Mouse (Mus musculus): ENCODE data around the gene Tmem56. TPM values are rescaled to one million over a fixed set of nuclear protein-coding genes. Genes with fewer than 3 reads are reported as not detected.
A peak's percentile ranks its signal among the peaks of the same experiment; 100 is the strongest.

Tmem56 gene
- polyA plus RNA-seq, 1 experiment from 2014 or later: 1.5 TPM

GRCm38 (mm10) chr3:121261939-121262520 lies 20.9 kb downstream of the Tmem56 start:
- Histone ChIP-seq H3K4me1 (ENCODE audit: control insufficient read depth in 2 of 2, insufficient read depth in 2 of 2, low read length in 2 of 2) (peaks cover 4 to 13% of the 10 kb centered on the region in 2 experiments; a peak in 3 of 4 replicates), H3K27me3 (ENCODE audit: control insufficient read depth, insufficient read depth, low read length) (peaks cover 42% of the 10 kb centered on the region), H3K9me3 (ENCODE audit: control insufficient read depth, low read length) (no peaks in the 10 kb centered on the region), H3K27ac (replicated peaks in 1 of 2; ENCODE audit: control insufficient read depth in 1 of 2, insufficient read depth in 1 of 2, low read depth in 2 of 2, low read length in 2 of 2) (no peak overlapping the region), H3K4me3 (ENCODE audit: control insufficient read depth in 1 of 2, insufficient read depth in 1 of 2, low read depth in 1 of 2, low read length in 2 of 2) (peak overlapping the region; percentile 72 to 76), H3K36me3 (ENCODE audit: control insufficient read depth, insufficient read depth, low read length) (no peaks in the 10 kb centered on the region), H3K9ac (ENCODE audit: low read length) (peak overlapping the region; percentile 73), H3K4me2 (ENCODE audit: low read length) (peak overlapping the region; percentile 99)
- no peak for ATAC-seq (ENCODE audit: insufficient number of reproducible peaks, insufficient read depth, low FRiP score, low read depth)
- WGBS: 10% methylated on average over 21 of the region's 21 CpGs

- no peak overlapping the region for H3K9ac ChIP-seq (ENCODE audit: low read length)
- WGBS: 70% methylated on average over 7 of the region's 7 CpGs
- H3K4me3 ChIP-seq (ENCODE audit: control insufficient read depth in 1 of 2, insufficient read depth in 1 of 2, low read depth in 1 of 2, low read length in 2 of 2): no peak overlapping the region
- peaks cover 42% of the 10 kb centered on the region for H3K27me3 ChIP-seq (ENCODE audit: control insufficient read depth, insufficient read depth, low read length)
- ATAC-seq (ENCODE audit: insufficient number of reproducible peaks, insufficient read depth, low FRiP score, low read depth): no peak
- no peaks in the 10 kb centered on the region for H3K36me3 ChIP-seq (ENCODE audit: control insufficient read depth, insufficient read depth, low read length)
- no peak overlapping the region for H3K4me2 ChIP-seq (ENCODE audit: low read length)
- no peak overlapping the region for H3K27ac ChIP-seq (replicated peaks in 1 of 2; ENCODE audit: control insufficient read depth in 1 of 2, insufficient read depth in 1 of 2, low read depth in 2 of 2, low read length in 2 of 2)
- no peaks in the 10 kb centered on the region for H3K9me3 ChIP-seq (ENCODE audit: control insufficient read depth, low read length)
- H3K4me1 ChIP-seq (ENCODE audit: control insufficient read depth in 2 of 2, insufficient read depth in 2 of 2, low read length in 2 of 2): peaks cover 4 to 13% of the 10 kb centered on the region in 2 experiments; a peak in 3 of 4 replicates
Measured at GRCm38 (mm10) chr3:121261251-121261650, 21.6 kb downstream of the Tmem56 start.

GRCm38 (mm10) chr3:121260831-121261230 lies 22.1 kb downstream of the Tmem56 start:
- peaks cover 42% of the 10 kb centered on the region for H3K27me3 ChIP-seq (ENCODE audit: control insufficient read depth, insufficient read depth, low read length)
- 55% methylated on average over 1 of the region's 1 CpGs for WGBS
- H3K27ac ChIP-seq (replicated peaks in 1 of 2; ENCODE audit: control insufficient read depth in 1 of 2, insufficient read depth in 1 of 2, low read depth in 2 of 2, low read length in 2 of 2): no peak overlapping the region
- H3K9ac ChIP-seq (ENCODE audit: low read length): no peak overlapping the region
- H3K36me3 ChIP-seq (ENCODE audit: control insufficient read depth, insufficient read depth, low read length): no peaks in the 10 kb centered on the region
- H3K4me3 ChIP-seq (ENCODE audit: control insufficient read depth in 1 of 2, insufficient read depth in 1 of 2, low read depth in 1 of 2, low read length in 2 of 2): no peak overlapping the region
- H3K4me2 ChIP-seq (ENCODE audit: low read length): no peak overlapping the region
- H3K9me3 ChIP-seq (ENCODE audit: control insufficient read depth, low read length): no peaks in the 10 kb centered on the region
- H3K4me1 ChIP-seq (ENCODE audit: control insufficient read depth in 2 of 2, insufficient read depth in 2 of 2, low read length in 2 of 2): peaks cover 4 to 13% of the 10 kb centered on the region in 2 experiments; a peak in 3 of 4 replicates
- ATAC-seq (ENCODE audit: insufficient number of reproducible peaks, insufficient read depth, low FRiP score, low read depth): no peak

GRCm38 (mm10) chr3:121260041-121260440 lies 22.9 kb downstream of the Tmem56 start:
- 69% methylated on average over 7 of the region's 7 CpGs for WGBS
- Histone ChIP-seq H3K9ac (ENCODE audit: low read length) (no peak overlapping the region), H3K27ac (replicated peaks in 1 of 2; ENCODE audit: control insufficient read depth in 1 of 2, insufficient read depth in 1 of 2, low read depth in 2 of 2, low read length in 2 of 2) (no peak overlapping the region), H3K36me3 (ENCODE audit: control insufficient read depth, insufficient read depth, low read length) (no peaks in the 10 kb centered on the region), H3K4me2 (ENCODE audit: low read length) (no peak overlapping the region), H3K4me3 (ENCODE audit: control insufficient read depth in 1 of 2, insufficient read depth in 1 of 2, low read depth in 1 of 2, low read length in 2 of 2) (no peak overlapping the region), H3K4me1 (ENCODE audit: control insufficient read depth in 2 of 2, insufficient read depth in 2 of 2, low read length in 2 of 2) (peaks cover 4 to 13% of the 10 kb centered on the region in 2 experiments; a peak in 3 of 4 replicates), H3K9me3 (ENCODE audit: control insufficient read depth, low read length) (no peaks in the 10 kb centered on the region), H3K27me3 (ENCODE audit: control insufficient read depth, insufficient read depth, low read length) (peaks cover 41% of the 10 kb centered on the region)
- no peak for ATAC-seq (ENCODE audit: insufficient number of reproducible peaks, insufficient read depth, low FRiP score, low read depth)

GRCm38 (mm10) chr3:121258521-121259478 lies 24.1 kb downstream of the Tmem56 start:
- Histone ChIP-seq H3K4me3 (ENCODE audit: control insufficient read depth in 1 of 2, insufficient read depth in 1 of 2, low read depth in 1 of 2, low read length in 2 of 2) (no peak overlapping the region), H3K9ac (ENCODE audit: low read length) (no peak overlapping the region), H3K36me3 (ENCODE audit: control insufficient read depth, insufficient read depth, low read length) (no peaks in the 10 kb centered on the region), H3K27ac (replicated peaks in 1 of 2; ENCODE audit: control insufficient read depth in 1 of 2, insufficient read depth in 1 of 2, low read depth in 2 of 2, low read length in 2 of 2) (no peak overlapping the region), H3K4me2 (ENCODE audit: low read length) (peak overlapping the region; percentile 39), H3K27me3 (ENCODE audit: control insufficient read depth, insufficient read depth, low read length) (peaks cover 31% of the 10 kb centered on the region), H3K4me1 (ENCODE audit: control insufficient read depth in 2 of 2, insufficient read depth in 2 of 2, low read length in 2 of 2) (peaks cover 4 to 13% of the 10 kb centered on the region in 2 experiments; a peak in 3 of 4 replicates), H3K9me3 (ENCODE audit: control insufficient read depth, low read length) (no peaks in the 10 kb centered on the region)
- ATAC-seq (ENCODE audit: insufficient number of reproducible peaks, insufficient read depth, low FRiP score, low read depth): no peak
- 60% methylated on average over 20 of the region's 20 CpGs for WGBS

DNA sequence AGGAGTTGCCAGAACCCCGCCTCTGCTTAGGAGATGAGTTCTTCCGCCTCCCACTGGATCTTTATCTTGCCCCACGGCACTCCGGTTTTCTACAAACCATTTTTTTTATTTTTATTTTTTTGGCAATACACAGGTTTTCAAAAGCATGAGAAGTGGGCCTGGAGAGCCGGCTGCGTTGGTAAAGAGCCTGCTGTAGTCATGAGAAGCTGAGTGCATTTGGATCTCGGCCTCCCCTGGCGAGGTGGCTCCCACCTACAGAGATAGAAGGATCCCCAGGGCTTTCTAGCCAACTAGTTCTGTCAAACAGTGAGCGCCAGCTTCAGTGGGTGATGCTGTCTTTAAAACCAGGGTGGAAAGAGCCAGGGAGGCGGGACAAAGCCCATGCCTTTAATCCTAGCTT lies 25.5 kb downstream of the Tmem56 start:
- Histone ChIP-seq H3K9me3 (ENCODE audit: control insufficient read depth, low read length) (no peaks in the 10 kb centered on the region), H3K27me3 (ENCODE audit: control insufficient read depth, insufficient read depth, low read length) (peaks cover 24% of the 10 kb centered on the region), H3K4me1 (ENCODE audit: control insufficient read depth in 2 of 2, insufficient read depth in 2 of 2, low read length in 2 of 2) (peaks cover 2 to 13% of the 10 kb centered on the region in 2 experiments; a peak in 3 of 4 replicates), H3K9ac (ENCODE audit: low read length) (no peak overlapping the region), H3K27ac (replicated peaks in 1 of 2; ENCODE audit: control insufficient read depth in 1 of 2, insufficient read depth in 1 of 2, low read depth in 2 of 2, low read length in 2 of 2) (no peak overlapping the region), H3K36me3 (ENCODE audit: control insufficient read depth, insufficient read depth, low read length) (no peaks in the 10 kb centered on the region), H3K4me3 (ENCODE audit: control insufficient read depth in 1 of 2, insufficient read depth in 1 of 2, low read depth in 1 of 2, low read length in 2 of 2) (no peak overlapping the region), H3K4me2 (ENCODE audit: low read length) (no peak overlapping the region)
- WGBS: 81% methylated on average over 10 of the region's 10 CpGs
- no peak for ATAC-seq (ENCODE audit: insufficient number of reproducible peaks, insufficient read depth, low FRiP score, low read depth)

DNA sequence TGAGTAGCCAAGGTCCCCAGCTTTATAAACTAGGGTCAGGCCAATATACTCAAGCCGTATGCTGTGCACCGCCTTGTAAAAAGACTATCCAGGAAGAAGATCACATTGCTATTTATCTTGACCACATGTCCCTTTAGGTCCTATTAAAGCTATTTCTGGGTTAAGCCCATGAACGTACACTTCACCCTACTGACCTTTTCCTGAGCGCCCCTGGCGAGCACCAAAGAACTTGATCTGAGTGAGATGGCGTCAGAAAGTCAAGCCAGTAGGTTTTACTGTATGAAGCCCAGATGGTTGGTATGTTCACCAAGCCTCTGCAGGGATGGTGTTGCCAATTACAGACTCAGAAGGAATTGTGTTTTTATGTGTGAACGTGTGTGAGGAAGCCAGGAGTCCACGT lies 26.8 kb downstream of the Tmem56 start:
- ATAC-seq (ENCODE audit: insufficient number of reproducible peaks, insufficient read depth, low FRiP score, low read depth): no peak

More for the DNA sequence above, 26.8 kb downstream of the Tmem56 start:
- Histone ChIP-seq H3K9ac (ENCODE audit: low read length) (no peak overlapping the region), H3K4me2 (ENCODE audit: low read length) (no peak overlapping the region), H3K27ac (replicated peaks in 1 of 2; ENCODE audit: control insufficient read depth in 1 of 2, insufficient read depth in 1 of 2, low read depth in 2 of 2, low read length in 2 of 2) (no peak overlapping the region), H3K36me3 (ENCODE audit: control insufficient read depth, insufficient read depth, low read length) (no peaks in the 10 kb centered on the region), H3K9me3 (ENCODE audit: control insufficient read depth, low read length) (no peaks in the 10 kb centered on the region), H3K27me3 (ENCODE audit: control insufficient read depth, insufficient read depth, low read length) (peaks cover 14% of the 10 kb centered on the region), H3K4me1 (ENCODE audit: control insufficient read depth in 2 of 2, insufficient read depth in 2 of 2, low read length in 2 of 2) (peaks cover 4 to 6% of the 10 kb centered on the region in 2 experiments; a peak in 3 of 4 replicates), H3K4me3 (ENCODE audit: control insufficient read depth in 1 of 2, insufficient read depth in 1 of 2, low read depth in 1 of 2, low read length in 2 of 2) (no peak overlapping the region)
- WGBS: 85% methylated on average over 8 of the region's 8 CpGs

All from heart, embryonic 14.5 days (tissue).